8 mouse cellular contexts compared by ENCODE assay signal in the genomic region with DNA sequence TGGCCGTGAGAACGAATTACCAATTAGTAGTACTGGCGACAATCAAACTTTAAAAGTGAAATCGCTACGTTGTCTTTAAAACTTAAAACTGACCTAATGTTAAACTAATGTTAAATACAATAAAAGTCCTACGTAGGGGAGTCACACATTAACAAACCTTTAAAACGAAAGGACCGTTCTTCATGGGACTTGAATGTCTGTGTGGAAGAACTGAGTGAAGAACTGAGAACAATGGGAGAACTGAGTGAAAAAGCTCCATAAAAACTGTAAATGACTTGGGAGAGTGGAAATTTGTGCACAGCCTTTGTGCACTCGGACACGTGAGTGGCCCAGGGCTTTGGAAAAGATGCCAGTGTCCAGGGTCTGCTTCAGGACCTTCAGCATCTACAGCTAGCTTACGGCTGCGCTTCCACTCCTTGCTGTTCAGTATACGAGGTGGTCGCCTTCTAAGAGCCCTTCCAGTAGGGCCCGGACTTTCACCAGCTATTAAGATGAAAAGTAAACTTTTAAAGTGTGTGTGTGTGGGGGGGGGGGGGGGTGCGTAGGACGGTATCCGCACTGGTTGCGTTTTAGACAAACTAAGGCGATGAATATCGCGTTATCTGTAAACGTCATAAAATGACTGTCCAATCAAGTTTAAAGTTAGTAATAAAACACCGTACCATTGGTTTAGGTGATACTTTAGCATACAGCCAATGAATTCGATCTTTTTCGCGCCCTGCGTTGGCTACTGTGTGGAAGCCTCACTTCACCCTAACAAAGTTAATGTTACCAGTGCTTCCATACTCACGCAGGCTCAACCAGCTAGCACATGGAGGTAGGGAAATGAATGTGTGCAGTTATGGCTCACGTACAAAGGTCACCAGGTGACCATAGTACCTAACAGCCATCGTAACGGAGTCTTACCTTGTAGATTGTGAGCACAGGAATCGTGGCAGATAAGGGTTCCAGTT. TPM values are rescaled to one million over a fixed set of nuclear protein-coding genes. Genes with fewer than 3 reads are reported as not detected.
DNase-seq lines count a peak whose midpoint lies in the region; ATAC-seq and TF ChIP-seq lines count a peak whose summit lies in the region.

No protein-coding gene starts in this region.

- peaks cover 22% of the 10 kb centered on the region for H3K4me1 ChIP-seq in forebrain, embryonic 14.5 days (ENCODE audit: control insufficient read depth, insufficient read depth, low read length)
- H3K4me1 ChIP-seq in liver, postnatal 0 days (ENCODE audit: insufficient read depth), result peaks cover 13% of the 10 kb centered on the region
- H3K4me1 ChIP-seq in neural tube, embryonic 13.5 days (replicated peaks), result peaks cover 42% of the 10 kb centered on the region
- peaks cover 17% of the 10 kb centered on the region for H3K4me1 ChIP-seq in testis, adult 2 months (ENCODE audit: control insufficient read depth, insufficient read depth, low read length)

- H3K36me3 ChIP-seq in forebrain, embryonic 14.5 days (ENCODE audit: control insufficient read depth, insufficient read depth, low read length), result no peaks in the 10 kb centered on the region
- no peaks in the 10 kb centered on the region for H3K36me3 ChIP-seq in liver, postnatal 0 days (replicated peaks; ENCODE audit: insufficient read depth, low read length)
- H3K36me3 ChIP-seq in neural tube, embryonic 13.5 days, result no peaks in the 10 kb centered on the region
- H3K36me3 ChIP-seq in testis, adult 2 months (ENCODE audit: control insufficient read depth, insufficient read depth, low read length), result no peaks in the 10 kb centered on the region

- H3K9me3 ChIP-seq in forebrain, embryonic 14.5 days (replicated peaks; ENCODE audit: control insufficient read depth, low read length), result no peaks in the 10 kb centered on the region
- H3K9me3 ChIP-seq in liver, postnatal 0 days (ENCODE audit: low read length), result no peaks in the 10 kb centered on the region
- H3K9me3 ChIP-seq in neural tube, embryonic 13.5 days, result no peaks in the 10 kb centered on the region

- no peaks in the 10 kb centered on the region for H3K27me3 ChIP-seq in forebrain, embryonic 14.5 days (replicated peaks; ENCODE audit: control insufficient read depth, insufficient read depth, low read length)
- no peaks in the 10 kb centered on the region for H3K27me3 ChIP-seq in liver, postnatal 0 days (ENCODE audit: insufficient read depth, low read length)
- no peaks in the 10 kb centered on the region for H3K27me3 ChIP-seq in neural tube, embryonic 13.5 days
- peaks cover 2% of the 10 kb centered on the region; the same call in 1 of the 2 replicates for H3K27me3 ChIP-seq in testis, adult 2 months (ENCODE audit: control insufficient read depth, insufficient read depth, low read length)

- ATAC-seq in forebrain, embryonic 14.5 days, result peak; percentile 89
- peak; percentile 72 for ATAC-seq in liver, postnatal 0 days
- ATAC-seq in neural tube, embryonic 13.5 days (ENCODE audit: low read depth), result peak; percentile 94

- DNase-seq in ES-CJ7 (ENCODE audit: low read depth, low spot score), result peak; percentile 94
- peak; percentile 57 for DNase-seq in cerebellum, adult 11 months
- DNase-seq in forebrain, embryonic 14.5 days (ENCODE audit: low spot score), result peak; percentile 98
- DNase-seq in heart, postnatal 25 days (ENCODE audit: low spot score), result peak; percentile 65
- peak; percentile 69 for DNase-seq in layer of hippocampus, adult 11-12 months (ENCODE audit: low spot score)
- peak; percentile 78 for DNase-seq in liver, postnatal 0 days

- H3K27ac ChIP-seq in forebrain, embryonic 14.5 days (ENCODE audit: low read depth, low read length), result peak overlapping the region; percentile 92
- peak overlapping the region; percentile 95 for H3K27ac ChIP-seq in liver, postnatal 0 days (ENCODE audit: low read depth)
- H3K27ac ChIP-seq in neural tube, embryonic 13.5 days (replicated peaks), result peak overlapping the region; percentile 82
- peak overlapping the region; percentile 70 for H3K27ac ChIP-seq in testis, adult 2 months (ENCODE audit: control insufficient read depth, insufficient read depth, low read depth, low read length)

- intact Hi-C loops in heart, postnatal 25 days (cut with DNase I), result no loop called here

- TF ChIP-seq CTCF in liver, postnatal 0 days (IDR thresholded peaks at IDR 0.05; ENCODE audit: low read depth), result no peak
- no peak for TF ChIP-seq CTCF in testis, adult 2 months (IDR thresholded peaks at IDR 0.05; ENCODE audit: control insufficient read depth, insufficient read depth, insufficient replicate concordance, low read depth, low read length)

- TF ChIP-seq POLR2A in testis, adult 2 months (IDR thresholded peaks at IDR 0.05; ENCODE audit: control insufficient read depth, low read depth, low read length), result no peak

- 3% methylated on average over 33 of the region's 33 CpGs for WGBS in forebrain, embryonic 14.5 days
- 3% methylated on average over 33 of the region's 33 CpGs for WGBS in liver, postnatal 0 days (ENCODE audit: insufficient replicate concordance)
- 5% methylated on average over 33 of the region's 33 CpGs for WGBS in neural tube, embryonic 13.5 days

- peak overlapping the region; percentile 76 for H3K4me2 ChIP-seq in forebrain, embryonic 14.5 days (ENCODE audit: low read length)
- peak overlapping the region; percentile 80 for H3K4me2 ChIP-seq in liver, postnatal 0 days (ENCODE audit: low read depth, low read length)
- H3K4me2 ChIP-seq in neural tube, embryonic 13.5 days, result peak overlapping the region; percentile 94

- peak overlapping the region; percentile 48 for H3K4me3 ChIP-seq in forebrain, embryonic 14.5 days (ENCODE audit: low read depth, low read length)
- H3K4me3 ChIP-seq in liver, postnatal 0 days (ENCODE audit: low read depth, low read length), result peak overlapping the region; percentile 61
- H3K4me3 ChIP-seq in neural tube, embryonic 13.5 days, result peak overlapping the region; percentile 54
- H3K4me3 ChIP-seq in testis, adult 2 months (ENCODE audit: control insufficient read depth, low read depth, low read length), result peak overlapping the region; percentile 82

- TF ChIP-seq EP300 in liver, postnatal 0 days (IDR thresholded peaks at IDR 0.05; ENCODE audit: low read depth), result no peak; the same call in 1 of the 2 replicates

- H3K9ac ChIP-seq in forebrain, embryonic 14.5 days (ENCODE audit: low read length), result peak overlapping the region; percentile 83
- H3K9ac ChIP-seq in liver, postnatal 0 days (replicated peaks), result peak overlapping the region; percentile 87
- H3K9ac ChIP-seq in neural tube, embryonic 13.5 days, result peak overlapping the region; percentile 71

RNA-seq across cellular contexts. Expression of gene Hist1h1b, which starts 1.3 kb away (rescaled TPM):
- 11.0 and 11.1 TPM in 2 replicates for polyA plus RNA-seq in forebrain, embryonic 14.5 days (2014; fragmentation: Nextera tagmentation; extraction: Ambion mirVana)
- 1 to 10 TPM; 8.0 to 9.9 TPM for total RNA-seq in heart, postnatal 25 days (2021)
- 20.0 and 27.9 TPM in 2 replicates for polyA plus RNA-seq in liver, postnatal 0 days (2015; fragmentation: Nextera tagmentation; extraction: Ambion mirVana)
- polyA plus RNA-seq in neural tube, embryonic 13.5 days (2015; fragmentation: Nextera tagmentation; extraction: Ambion mirVana), result 3.2 and 5.8 TPM in 2 replicates
- polyA plus RNA-seq in testis, adult 2 months (2012; rRNA removed), result 0.36 TPM in 1 of 2 replicates, not detected in the other

RNA-seq across cellular contexts. Expression of gene Hist1h3i, which starts 4.1 kb away (rescaled TPM):
- polyA plus RNA-seq in forebrain, embryonic 14.5 days (2014; fragmentation: Nextera tagmentation; extraction: Ambion mirVana), result 108 and 166 TPM in 2 replicates
- total RNA-seq in heart, postnatal 25 days (2021), result 10 to 100 TPM; 21.5 to 29.2 TPM
- 95.1 and 107 TPM in 2 replicates for polyA plus RNA-seq in liver, postnatal 0 days (2015; fragmentation: Nextera tagmentation; extraction: Ambion mirVana)
- polyA plus RNA-seq in neural tube, embryonic 13.5 days (2015; fragmentation: Nextera tagmentation; extraction: Ambion mirVana), result 32.1 and 33.9 TPM in 2 replicates
- 5.8 and 7.4 TPM in 2 replicates for polyA plus RNA-seq in testis, adult 2 months (2012; rRNA removed)

RNA-seq across cellular contexts. Expression of gene Hist1h2an, which starts 7.9 kb away (rescaled TPM):
- polyA plus RNA-seq in forebrain, embryonic 14.5 days (2014; fragmentation: Nextera tagmentation; extraction: Ambion mirVana), result 6.6 TPM in 1 of 2 replicates, not detected in the other
- total RNA-seq in heart, postnatal 25 days (2021), result under 1 TPM; 0.84 to 0.94 TPM
- 8.4 and 11.4 TPM in 2 replicates for polyA plus RNA-seq in liver, postnatal 0 days (2015; fragmentation: Nextera tagmentation; extraction: Ambion mirVana)
- not detected in 2 replicates for polyA plus RNA-seq in neural tube, embryonic 13.5 days (2015; fragmentation: Nextera tagmentation; extraction: Ambion mirVana)
- polyA plus RNA-seq in testis, adult 2 months (2012; rRNA removed), result 1.8 and 2.1 TPM in 2 replicates

RNA-seq across cellular contexts. Expression of gene Hist1h2bp, which starts 8.2 kb away (rescaled TPM):
- 0.84 and 1.5 TPM in 2 replicates for polyA plus RNA-seq in forebrain, embryonic 14.5 days (2014; fragmentation: Nextera tagmentation; extraction: Ambion mirVana)
- total RNA-seq in heart, postnatal 25 days (2021), result 1 to 10 TPM; 6.4 to 6.8 TPM
- polyA plus RNA-seq in liver, postnatal 0 days (2015; fragmentation: Nextera tagmentation; extraction: Ambion mirVana), result 2.4 and 4.6 TPM in 2 replicates
- 0.52 and 1.4 TPM in 2 replicates for polyA plus RNA-seq in neural tube, embryonic 13.5 days (2015; fragmentation: Nextera tagmentation; extraction: Ambion mirVana)
- polyA plus RNA-seq in testis, adult 2 months (2012; rRNA removed), result 155 and 156 TPM in 2 replicates

RNA-seq across cellular contexts. Expression of gene Hist1h2bn, which starts 25.2 kb away (rescaled TPM):
- 0.90 and 2.5 TPM in 2 replicates for polyA plus RNA-seq in forebrain, embryonic 14.5 days (2014; fragmentation: Nextera tagmentation; extraction: Ambion mirVana)
- total RNA-seq in heart, postnatal 25 days (2021), result 10 to 100 TPM; 10.2 to 16.5 TPM
- 7.2 and 7.3 TPM in 2 replicates for polyA plus RNA-seq in liver, postnatal 0 days (2015; fragmentation: Nextera tagmentation; extraction: Ambion mirVana)
- polyA plus RNA-seq in neural tube, embryonic 13.5 days (2015; fragmentation: Nextera tagmentation; extraction: Ambion mirVana), result 0.73 and 1.1 TPM in 2 replicates
- polyA plus RNA-seq in testis, adult 2 months (2012; rRNA removed), result 2.3 and 3.0 TPM in 2 replicates

Comparison
In these comparisons a context has a peak if more than half of its experiments do, and no peak if none do; other contexts are left out.
1. Peak in every context shown above with its lines: DNase-seq, ATAC-seq, H3K4me3 ChIP-seq and H3K27ac ChIP-seq.